Mouse (Mus musculus): Measurements from ENCODE around the gene Farp1. TPM values are rescaled to one million over a fixed set of nuclear protein-coding genes. Genes with fewer than 3 reads are reported as not detected.

Gene Farp1
- total RNA-seq, 2 experiments from 2014 or later = 41.6 to 58.5 TPM

DNA sequence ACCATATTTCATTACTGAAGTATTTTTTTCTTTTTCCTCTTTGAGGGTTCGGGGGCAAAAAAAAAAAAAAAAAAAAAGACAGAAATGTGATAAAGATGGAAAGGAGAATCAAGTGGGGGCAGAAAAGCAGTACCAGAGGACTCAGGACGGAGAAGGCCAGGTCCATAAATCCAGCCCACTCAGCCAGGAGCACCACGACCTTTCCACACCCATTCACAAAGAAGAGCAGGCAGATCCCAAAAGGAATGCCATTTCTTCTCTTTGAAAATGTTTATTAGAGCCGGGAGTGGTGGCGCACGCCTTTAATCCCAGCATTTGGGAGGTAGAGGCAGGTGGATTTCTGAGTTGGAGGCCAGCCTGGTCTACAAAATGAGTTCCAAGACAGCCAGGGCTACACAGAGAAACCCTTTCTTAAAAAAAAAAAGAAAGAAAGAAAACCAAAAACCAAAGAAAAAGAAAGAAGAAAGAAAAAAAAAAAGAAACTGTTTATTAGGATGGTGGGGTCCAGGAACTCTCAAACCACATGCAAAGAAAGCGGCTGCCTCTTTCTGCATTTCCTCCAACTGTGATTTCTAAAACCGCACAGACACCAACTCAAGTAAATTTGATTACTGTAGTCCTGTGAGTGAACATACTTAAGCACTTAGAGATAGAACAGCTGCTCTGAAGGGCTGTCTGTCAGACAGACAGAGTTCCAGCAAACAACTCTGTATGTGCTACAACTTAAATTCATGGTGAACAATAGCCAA is 270.5 kb downstream of the Farp1 start:
- no peak for DNase-seq (ENCODE audit: low spot score in 2 of 2)

DNA sequence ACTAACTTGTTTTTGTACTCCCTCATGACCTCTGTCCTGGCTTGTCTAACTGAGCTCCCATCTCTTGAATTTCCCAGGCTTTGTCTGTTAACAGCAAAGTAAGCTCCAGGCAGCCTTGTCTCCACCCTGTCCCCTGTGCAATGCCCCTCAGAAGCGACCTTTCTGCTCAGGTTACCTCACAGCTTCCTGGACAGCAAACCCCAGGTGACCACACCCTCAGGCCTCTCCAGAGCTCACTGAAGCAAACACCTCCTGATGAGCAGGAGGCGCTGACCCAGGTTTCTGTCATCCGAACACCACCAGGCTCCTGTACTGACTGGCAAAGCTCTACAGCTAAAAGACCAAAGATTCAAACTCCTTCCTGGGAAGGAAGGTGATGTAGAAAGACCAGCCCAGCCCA is 274.9 kb downstream of the Farp1 start:
- DNase-seq (ENCODE audit: low spot score in 2 of 2) = no peak

DNA sequence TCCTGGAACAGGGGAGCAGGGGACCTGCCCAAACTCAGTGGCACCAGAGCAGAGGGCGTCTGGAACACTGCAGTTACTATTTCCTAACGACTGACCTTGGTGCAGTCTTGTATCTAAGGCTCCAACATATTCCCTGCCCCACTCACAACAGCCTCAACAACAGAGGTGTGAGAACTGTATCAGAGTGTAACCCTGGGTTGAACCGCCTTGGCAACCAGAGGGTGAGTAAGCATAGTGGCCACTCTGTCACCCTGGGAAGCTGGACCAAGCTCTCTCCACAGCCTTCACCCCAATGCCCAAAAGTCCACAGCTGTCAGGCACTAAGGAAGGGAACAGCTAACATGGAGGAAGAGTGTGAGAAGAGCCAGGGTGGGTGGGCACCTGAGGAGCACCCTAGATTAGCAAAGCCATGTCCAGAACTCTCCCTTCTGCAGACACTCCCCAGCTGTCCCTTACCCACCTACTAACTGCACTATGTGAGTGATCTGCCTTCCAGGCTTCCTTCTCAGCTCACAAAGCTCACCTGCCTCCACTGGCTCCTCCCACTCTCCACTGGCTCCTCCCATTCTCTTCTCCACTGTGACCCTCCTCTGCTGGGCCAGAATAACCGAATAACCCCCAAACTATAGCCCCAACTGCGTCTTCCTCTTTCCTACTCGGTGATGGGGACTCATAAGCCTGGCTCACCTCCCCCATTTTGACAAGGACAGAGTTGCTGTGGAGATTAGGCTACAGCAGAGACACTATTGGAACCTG is 275.5 kb downstream of the Farp1 start:
- DNase-seq (ENCODE audit: low spot score in 2 of 2) = no peak

DNA sequence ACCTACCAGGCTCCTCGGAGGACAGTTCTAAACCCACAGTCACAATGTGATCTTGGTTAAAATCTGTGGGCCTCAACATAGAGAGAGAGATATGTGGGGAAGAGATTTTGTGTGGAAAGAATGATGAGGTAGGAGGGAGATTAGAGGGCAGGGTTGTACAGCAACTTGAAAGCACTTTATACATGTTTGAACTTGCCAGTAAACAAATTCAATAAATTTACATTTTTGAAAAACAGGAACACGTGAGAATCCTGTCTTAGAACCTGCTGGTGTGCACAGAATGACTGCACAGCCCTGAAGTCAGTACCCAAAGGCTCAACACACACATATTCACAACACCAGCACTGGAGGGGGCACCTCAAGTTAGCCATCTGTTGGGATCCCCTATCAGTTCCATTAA is 276.1 kb downstream of the Farp1 start:
- no peak for DNase-seq (ENCODE audit: low spot score in 2 of 2)

DNA sequence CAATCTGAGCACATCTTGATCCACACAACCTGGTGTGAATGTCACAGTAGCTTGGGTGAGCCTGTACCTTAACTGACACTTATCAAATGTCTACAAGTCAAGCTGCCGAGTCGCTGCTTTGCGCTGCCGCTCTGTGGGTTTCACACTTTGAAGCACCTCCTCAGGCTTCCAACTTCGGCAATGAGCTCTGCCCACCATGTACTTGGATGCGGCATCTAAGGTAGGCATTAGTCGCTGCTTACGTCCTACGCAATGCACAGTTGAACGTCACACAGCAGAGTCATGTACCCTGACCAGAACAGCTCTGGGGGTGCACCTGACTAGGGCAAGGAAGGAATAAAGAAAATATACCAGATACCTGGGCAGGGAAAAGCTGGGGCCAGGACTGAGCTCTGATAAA is 278.3 kb downstream of the Farp1 start:
- no peak for DNase-seq (ENCODE audit: low spot score in 2 of 2)

DNA sequence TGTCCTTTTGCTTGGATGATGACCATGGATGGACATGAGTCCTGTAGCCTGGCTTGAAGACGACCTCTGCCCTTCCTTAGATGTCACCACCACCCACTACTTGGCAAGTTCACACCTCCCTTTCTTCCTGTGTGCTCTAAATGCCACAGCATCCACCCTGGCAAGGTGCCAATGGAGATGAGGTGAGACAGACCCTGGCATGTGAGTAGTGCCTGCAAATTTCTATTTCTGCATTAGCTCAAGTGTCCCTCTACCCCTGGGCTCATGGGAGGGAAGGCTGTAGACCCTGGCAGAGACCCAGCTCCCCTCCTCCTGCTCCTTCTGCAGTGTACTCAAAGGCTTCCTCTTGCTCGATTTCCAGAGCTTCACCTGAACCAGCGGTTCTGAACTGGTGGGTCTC is 279.9 kb downstream of the Farp1 start:
- DNase-seq (ENCODE audit: low spot score in 2 of 2) = no peak

DNA sequence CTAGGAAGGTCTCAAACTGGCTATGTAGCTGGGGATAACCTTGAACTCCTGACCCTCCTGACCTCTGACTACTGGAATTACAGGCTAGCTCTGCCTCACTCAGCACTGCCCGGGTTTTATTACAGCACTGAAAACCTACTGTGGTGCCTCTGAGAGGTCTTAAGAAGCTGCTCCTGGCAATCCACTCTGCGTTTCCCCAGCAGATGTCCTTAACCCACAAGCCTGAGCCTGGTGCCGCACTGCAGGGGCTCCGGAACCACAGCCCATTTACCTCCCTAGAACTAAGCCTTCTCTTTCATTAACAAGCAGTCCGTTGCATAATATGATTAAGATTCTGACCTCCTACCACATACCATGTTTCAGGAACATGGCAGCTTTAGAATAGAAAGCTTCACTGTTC is 281.1 kb downstream of the Farp1 start:
- DNase-seq (ENCODE audit: low spot score in 2 of 2) = no peak

DNA sequence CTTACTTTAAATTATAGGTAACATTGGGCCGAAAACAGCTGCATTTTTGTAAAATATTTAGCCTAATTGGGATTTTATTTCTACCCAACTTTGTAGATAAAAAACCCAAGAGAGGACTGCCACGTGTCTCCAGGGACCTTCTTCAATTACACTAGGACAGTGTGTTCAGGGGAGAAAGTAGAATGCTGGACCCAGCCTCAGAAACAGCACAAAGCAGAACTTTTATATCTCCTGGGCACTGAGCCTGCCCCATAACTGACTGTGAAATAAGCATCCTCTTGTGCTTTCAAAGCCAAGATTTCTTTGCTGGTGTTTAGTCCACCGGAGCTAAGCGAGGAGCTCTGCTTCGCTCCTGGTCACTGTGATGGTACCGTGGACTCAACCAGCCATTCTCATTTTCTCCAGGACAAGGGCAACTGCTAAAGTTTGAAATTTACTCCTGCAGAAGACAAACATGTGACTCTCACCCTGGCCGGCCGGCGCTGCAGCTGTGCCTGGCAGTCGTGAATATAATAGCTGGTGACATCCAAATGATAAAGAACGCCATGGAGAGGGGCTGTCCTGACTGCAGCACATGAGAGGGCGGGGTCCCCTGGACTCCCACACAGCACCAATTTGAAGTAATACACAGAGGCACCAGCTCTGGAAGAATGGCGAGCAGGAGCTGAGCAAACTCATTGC is 281.8 kb downstream of the Farp1 start:
- no peak for DNase-seq (ENCODE audit: low spot score in 2 of 2)

DNA sequence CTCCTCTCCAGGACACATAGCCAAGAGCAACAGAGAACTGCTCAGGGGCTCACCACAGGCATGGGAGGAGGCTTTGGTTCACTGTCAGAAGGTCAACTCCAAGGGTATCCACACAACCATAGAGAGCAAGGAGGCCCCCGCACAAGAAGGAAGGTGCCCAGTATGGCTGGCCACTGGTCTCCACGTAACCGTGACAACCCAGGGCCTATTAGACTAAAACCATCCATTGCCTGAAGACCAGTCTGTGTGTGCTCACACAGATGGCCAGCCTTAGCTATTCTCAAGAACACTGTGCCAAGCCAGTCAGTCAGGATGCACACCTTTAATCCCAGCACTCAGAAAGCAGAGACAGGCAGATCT is 282.3 kb downstream of the Farp1 start:
- DNase-seq (ENCODE audit: low spot score in 2 of 2) = no peak

DNA sequence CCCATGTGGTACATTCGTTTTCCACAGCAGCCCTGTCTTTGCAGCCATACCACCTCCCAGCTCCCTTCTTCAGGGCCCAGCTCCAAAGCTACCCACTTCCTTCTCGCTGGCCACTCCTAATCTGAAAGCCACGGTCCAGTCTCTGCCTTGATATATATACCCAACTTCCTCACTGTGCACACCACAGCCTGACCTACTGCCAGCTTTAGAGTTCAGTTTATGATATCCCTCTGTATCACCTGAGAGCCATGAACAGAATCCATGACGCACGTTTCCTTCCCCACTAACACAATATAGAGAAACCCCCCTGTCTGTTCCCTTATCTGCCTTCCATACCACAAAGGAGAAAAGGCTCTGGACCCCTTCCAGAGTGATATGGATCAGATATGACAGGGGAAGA is 283.4 kb downstream of the Farp1 start:
- DNase-seq (ENCODE audit: low spot score in 2 of 2) = no peak

DNA sequence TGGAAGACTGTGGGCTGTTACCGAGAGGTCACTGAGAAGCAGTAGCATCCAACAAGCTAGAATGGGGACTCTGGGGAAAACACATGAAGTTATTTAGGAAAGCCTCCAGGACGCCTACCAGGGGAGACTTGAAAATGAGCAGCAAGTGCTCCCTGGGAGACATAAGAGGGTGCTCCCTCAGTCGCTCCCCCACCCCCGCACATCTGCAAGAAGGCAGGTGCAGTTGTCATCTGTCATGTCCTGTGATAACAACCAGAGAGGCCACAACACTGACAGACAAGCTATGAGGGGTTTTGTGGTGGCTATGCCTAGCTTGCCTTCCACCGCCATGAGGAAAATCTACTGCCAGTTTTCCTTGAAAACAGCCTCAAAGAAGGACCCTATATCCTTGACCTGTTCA is 287.1 kb downstream of the Farp1 start:
- no peak for DNase-seq (ENCODE audit: low spot score in 2 of 2)

DNA sequence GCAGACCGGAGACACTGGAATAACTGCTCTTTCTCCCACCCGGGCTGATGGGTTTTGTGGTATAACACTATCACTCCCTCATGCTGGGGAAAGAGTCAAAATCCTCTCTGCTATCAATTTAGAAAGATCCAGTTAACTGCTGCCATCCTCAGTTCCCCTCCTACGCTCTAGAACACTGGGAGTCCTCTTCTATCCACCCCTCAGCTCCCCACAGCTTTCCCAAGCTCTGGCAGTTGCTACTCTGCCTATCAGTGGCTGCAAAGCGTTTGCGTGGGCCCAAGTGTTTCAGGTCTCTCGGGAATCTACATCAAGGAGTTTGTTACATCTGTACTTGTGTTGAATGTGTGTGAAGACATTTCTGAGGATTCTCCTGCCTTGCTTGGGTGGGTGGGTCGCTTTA is 287.6 kb downstream of the Farp1 start:
- DNase-seq (ENCODE audit: low spot score in 2 of 2) = no peak

DNA sequence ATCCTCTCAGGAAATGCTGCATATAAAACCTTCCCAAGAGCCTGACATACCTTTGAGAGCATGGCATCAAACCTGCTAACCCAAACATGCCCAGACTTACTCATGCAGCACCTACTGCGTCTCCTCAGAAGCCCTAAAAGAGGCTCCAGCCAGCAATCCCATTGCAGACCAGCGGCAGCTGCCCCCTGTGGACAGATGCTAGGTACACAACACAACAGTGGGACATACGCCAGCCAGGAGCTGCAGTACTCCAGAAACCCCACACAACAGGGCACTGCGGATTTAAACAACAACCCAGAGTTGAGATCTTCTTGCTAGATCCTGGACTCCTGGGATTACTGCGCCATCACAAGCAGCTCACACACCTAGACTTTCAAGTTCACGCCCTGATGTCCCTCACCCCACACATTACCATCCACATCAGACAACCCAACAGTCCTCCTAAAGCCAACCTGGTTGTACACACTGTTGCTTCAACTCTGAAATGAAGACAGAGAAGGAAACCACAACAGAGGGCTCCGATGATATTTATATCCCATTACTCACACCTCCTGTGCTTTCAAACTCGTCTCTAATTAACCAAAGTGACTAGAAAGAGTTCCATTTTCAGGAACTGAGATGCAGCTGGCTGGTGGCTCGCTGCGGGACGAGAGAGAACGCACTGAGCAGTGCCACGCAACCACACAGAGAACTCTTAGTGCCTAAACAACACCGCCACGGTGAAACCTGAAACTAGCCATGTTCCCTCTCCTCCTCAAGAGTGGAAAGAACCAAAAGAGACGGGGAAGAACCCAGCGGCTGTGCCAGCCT is 289.7 kb downstream of the Farp1 start:
- no peak for DNase-seq (ENCODE audit: low spot score in 2 of 2)

DNA sequence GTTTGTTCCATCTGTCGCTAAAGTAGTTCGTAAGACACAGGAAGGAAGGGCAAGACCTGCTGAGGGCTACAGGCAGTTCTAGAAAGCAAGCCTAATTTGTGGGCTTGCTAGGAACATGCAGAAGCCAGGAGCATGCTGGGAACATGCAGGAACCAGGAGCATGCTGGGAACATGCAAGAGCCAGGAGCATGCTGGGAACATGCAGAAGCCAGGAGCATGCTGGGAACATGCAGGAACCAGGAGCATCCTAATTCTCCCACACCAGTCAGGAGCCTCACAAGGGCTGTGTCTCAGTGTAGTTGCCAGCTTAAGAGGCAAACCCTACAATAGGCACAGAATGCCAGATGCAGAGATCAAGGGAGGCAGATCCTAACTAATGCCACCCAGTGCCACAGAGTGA is 291.4 kb downstream of the Farp1 start:
- no peak for DNase-seq (ENCODE audit: low spot score in 2 of 2)

DNA sequence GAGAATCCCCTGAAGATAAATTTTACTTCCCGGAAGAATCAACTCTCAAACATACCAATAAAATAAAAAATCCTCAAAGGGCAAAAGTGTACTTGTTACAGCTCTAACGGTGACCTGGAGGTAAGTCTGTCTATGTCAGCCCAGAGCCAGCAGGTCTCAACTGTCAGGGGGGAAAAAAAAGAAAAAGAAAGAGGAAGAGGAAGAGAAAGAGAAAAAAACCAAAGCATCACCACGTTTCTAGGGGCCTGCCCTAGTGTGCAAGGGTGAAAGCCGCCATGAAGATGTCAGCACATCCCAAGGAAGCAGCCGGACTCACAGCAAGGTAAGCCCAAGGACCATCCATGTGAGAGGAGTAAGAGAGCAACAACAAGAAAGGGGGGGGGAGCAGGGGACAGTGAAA is 293.9 kb downstream of the Farp1 start:
- no peak for DNase-seq (ENCODE audit: low spot score in 2 of 2)

DNA sequence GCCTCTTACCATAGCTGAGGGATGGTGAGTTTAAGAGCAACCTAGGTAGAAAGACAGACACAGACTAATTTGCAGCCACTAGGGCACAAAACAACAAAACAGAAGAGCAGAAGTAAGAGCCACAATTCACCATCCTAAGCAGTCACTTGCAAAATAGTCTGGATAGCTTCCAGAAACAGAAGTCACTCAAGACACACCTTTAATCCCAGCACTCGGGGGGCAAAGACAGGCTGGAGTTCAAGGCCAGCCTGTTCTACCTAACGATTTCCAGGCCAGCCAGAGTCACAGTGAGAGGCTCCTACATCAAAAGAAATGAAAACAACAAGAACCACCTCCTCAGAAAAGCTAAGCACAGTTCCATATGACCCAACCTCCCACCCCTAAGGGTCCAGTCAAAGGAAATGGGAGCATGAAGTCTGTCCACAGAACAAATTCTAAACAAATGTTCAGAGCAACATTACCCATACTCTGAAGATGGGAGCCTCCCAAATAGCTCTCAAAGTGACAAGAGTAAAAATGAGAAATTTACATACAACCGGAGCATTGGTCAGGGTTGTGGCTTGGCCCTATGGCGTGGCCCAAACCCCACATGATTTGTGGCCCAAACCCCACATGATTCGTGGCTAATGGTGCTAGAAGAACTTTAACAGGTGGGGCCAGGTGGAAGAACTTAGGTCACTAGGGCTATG is 294.5 kb downstream of the Farp1 start:
- DNase-seq (ENCODE audit: low spot score in 2 of 2) = no peak

DNA sequence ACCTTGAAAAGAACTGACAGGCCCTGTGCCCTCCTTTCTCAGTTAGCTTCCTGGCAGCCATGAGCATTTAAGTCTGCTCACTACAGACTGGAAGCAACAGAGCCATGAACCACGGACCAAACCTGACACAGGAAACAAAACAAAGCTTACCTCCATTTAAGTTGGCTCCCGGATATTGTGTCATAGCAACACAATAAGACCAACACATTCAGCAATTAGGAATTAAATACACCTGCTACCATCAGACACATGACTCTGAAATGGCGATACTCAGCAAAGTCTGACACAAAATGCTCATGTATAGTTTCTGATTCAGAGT is 295.0 kb downstream of the Farp1 start:
- DNase-seq (ENCODE audit: low spot score in 2 of 2) = no peak
